Mouse (Mus musculus) C2C12 (cell line): ENCODE data around the gene Lactbl1.

ENCODE experiments used
- CTCF ChIP-seq: IDR thresholded peaks from one replicate; pipeline ENCODE4 v1.5.1; 2011; ENCODE audit not compliant: control insufficient read depth, insufficient read depth, insufficient read length
- MAX ChIP-seq: IDR thresholded peaks from one replicate; pipeline ENCODE4 v1.6.1; 2011; ENCODE audit warnings: mild to moderate bottlenecking, control low read depth
- MYOD1 ChIP-seq: IDR thresholded peaks from one replicate; pipeline ENCODE4 v1.6.1; 2011; ENCODE audit warnings: low read depth; ENCODE audit not compliant: control insufficient read depth, insufficient read length
- MYOG ChIP-seq: IDR thresholded peaks from one replicate; pipeline ENCODE4 v1.6.1; 2011; ENCODE audit not compliant: control insufficient read depth, insufficient read length; ENCODE audit errors: extremely low read depth
- USF1 ChIP-seq: IDR thresholded peaks from one replicate; pipeline ENCODE4 v1.6.1; 2011; ENCODE audit warnings: low read depth, mild to moderate bottlenecking, control low read depth, moderate library complexity

DNA sequence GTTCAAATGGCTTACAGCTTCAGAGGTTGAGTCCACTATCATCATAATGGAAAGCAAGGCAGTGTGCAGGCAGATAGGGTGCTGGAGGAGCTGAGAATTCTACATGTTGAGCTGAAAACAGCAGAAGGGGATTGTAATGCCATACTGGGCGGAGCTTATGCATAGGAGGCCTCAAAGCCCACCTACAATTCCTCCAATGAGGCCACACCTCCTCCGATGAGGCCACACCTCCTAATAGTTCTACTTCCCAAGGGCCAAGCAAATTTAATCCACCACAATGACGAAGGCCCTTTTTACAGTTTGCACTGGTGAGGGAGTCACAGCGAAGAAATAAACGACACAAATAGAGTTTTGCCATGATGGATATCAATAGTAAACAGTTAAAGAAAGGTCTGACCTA lies 14.1 kb downstream of the Lactbl1 start:
- no peak for TF ChIP-seq CTCF
- no peak for TF ChIP-seq MAX
- no peak for TF ChIP-seq USF1
- no peak for TF ChIP-seq MYOG
- TF ChIP-seq MYOD1: no peak
